Mouse (Mus musculus) kidney, embryonic 14.5 days (tissue): ENCODE results near the gene Cdh26. TPM values are rescaled to one million over a fixed set of nuclear protein-coding genes. Genes with fewer than 3 reads are reported as not detected.

ENCODE experiments used
- ATAC-seq: fragments of 200-750 bp; cut with Nextera tagmentation; 2 replicates; pipeline ENCODE4 v1.8.0; 2017; ENCODE audit warnings: moderate number of reproducible peaks, mild to moderate bottlenecking, moderate TSS enrichment, moderate library complexity; ENCODE audit not compliant: low FRiP score, low TSS enrichment
- H3K27ac ChIP-seq: fragments of 300-500 bp; sonication (generic); 2 replicates; pipeline ENCODE4 v1.5.1; 2014; ENCODE audit warnings: low read depth, mild to moderate bottlenecking, low read length, moderate library complexity, mixed read lengths
- H3K27me3 ChIP-seq: fragments of 300-500 bp; sonication (generic); 2 replicates; pipeline ENCODE4 v1.6.1; 2014; ENCODE audit warnings: mild to moderate bottlenecking, low read length; ENCODE audit not compliant: control insufficient read depth, insufficient read depth
- H3K36me3 ChIP-seq: fragments of 300-500 bp; sonication (generic); 2 replicates; pipeline ENCODE4 v1.6.1; 2014; ENCODE audit warnings: low read length, mixed read lengths; ENCODE audit not compliant: control insufficient read depth, insufficient read depth
- H3K4me1 ChIP-seq: fragments of 300-500 bp; sonication (generic); 2 replicates; pipeline ENCODE4 v1.6.1; 2014; ENCODE audit warnings: low read length, mixed read lengths; ENCODE audit not compliant: control insufficient read depth, insufficient read depth
- H3K4me2 ChIP-seq: fragments of 300-500 bp; sonication (generic); replicated peaks from 2 replicates; pipeline ENCODE4 v1.6.1; 2014; ENCODE audit warnings: low read depth, mild to moderate bottlenecking, low read length
- H3K4me3 ChIP-seq: fragments of 300-500 bp; sonication (generic); 2 replicates; pipeline ENCODE4 v1.5.1; 2014; ENCODE audit warnings: mild to moderate bottlenecking, low read length
- H3K9ac ChIP-seq: fragments of 300-500 bp; sonication (generic); 2 replicates; pipeline ENCODE4 v1.6.1; 2014; ENCODE audit warnings: low read depth, mild to moderate bottlenecking, low read length, moderate library complexity
- H3K9me3 ChIP-seq: fragments of 300-500 bp; sonication (generic); 2 replicates; pipeline ENCODE4 v1.6.1; 2016; ENCODE audit warnings: low read length; ENCODE audit not compliant: control insufficient read depth
- WGBS: fragments of 180-500 bp; shearing (Covaris S2); extraction: QIAGEN DNeasy Blood & Tissue Kit; methylation state at CpG from one replicate; pipeline ENCODE4 v1.1.7; 2014; 5-methylcytosine and 5-hydroxymethylcytosine counted together
- polyA plus RNA-seq: library from polyadenylated mRNA; unstranded; fragments of >200 nt; fragmentation: Nextera tagmentation; extraction: Ambion mirVana; gene quantifications from 2 replicates; pipeline ENCODE4 v1.2.1, GENCODE M21; 2014

Gene Cdh26
- polyA plus RNA-seq, 1 experiment from 2014 or later = 0.64 TPM

- 45% methylated on average over 10 of the region's 10 CpGs for WGBS
- Histone ChIP-seq H3K27me3 (no peaks in the 10 kb centered on the region), H3K36me3 (no peaks in the 10 kb centered on the region), H3K9ac (no peak overlapping the region), H3K4me2 (no peak overlapping the region), H3K9me3 (0 out of 2 replicates have a peak, but pooled peaks cover 2% of the 10 kb centered on the region), H3K27ac (no peak overlapping the region), H3K4me1 (no peaks in the 10 kb centered on the region), H3K4me3 (no peak overlapping the region)
- ATAC-seq = no peak
Measured at GRCm38 (mm10) chr2:178483462-178483861, 53.1 kb downstream of the Cdh26 start.

- WGBS = 85% methylated on average over 4 of the region's 4 CpGs
- H3K27me3 ChIP-seq = no peaks in the 10 kb centered on the region
- H3K27ac ChIP-seq = no peak overlapping the region
- no peak overlapping the region for H3K4me3 ChIP-seq
- ATAC-seq = no peak
- no peak overlapping the region for H3K9ac ChIP-seq
- H3K4me2 ChIP-seq = no peak overlapping the region
- 0 out of 2 replicates have a peak, but pooled peaks cover 3% of the 10 kb centered on the region for H3K4me1 ChIP-seq
- H3K36me3 ChIP-seq = no peaks in the 10 kb centered on the region
- H3K9me3 ChIP-seq = 0 out of 2 replicates have a peak, but pooled peaks cover 2% of the 10 kb centered on the region
Measured at GRCm38 (mm10) chr2:178488276-178488675, 57.9 kb downstream of the Cdh26 start.

- H3K4me3 ChIP-seq = no peak overlapping the region
- H3K27ac ChIP-seq = no peak overlapping the region
- ATAC-seq = no peak
- no peak overlapping the region for H3K9ac ChIP-seq
- H3K4me2 ChIP-seq = no peak overlapping the region
- no peaks in the 10 kb centered on the region for H3K36me3 ChIP-seq
- 65% methylated on average over 9 of the region's 9 CpGs for WGBS
- H3K9me3 ChIP-seq = 0 out of 2 replicates have a peak, but pooled peaks cover 2% of the 10 kb centered on the region
- no peaks in the 10 kb centered on the region for H3K27me3 ChIP-seq
- peaks cover 8% of the 10 kb centered on the region; the same call in 1 of the 2 replicates for H3K4me1 ChIP-seq
Measured at GRCm38 (mm10) chr2:178490245-178490920, 60.1 kb downstream of the Cdh26 start.

GRCm38 (mm10) chr2:178494066-178494465 is 63.7 kb downstream of the Cdh26 start:
- ATAC-seq = 0 out of 2 replicates have a peak, but pooled peaks have one; percentile 37
- Histone ChIP-seq H3K4me2 (no peak overlapping the region), H3K4me1 (peaks cover 8% of the 10 kb centered on the region; the same call in 1 of the 2 replicates), H3K36me3 (no peaks in the 10 kb centered on the region), H3K9me3 (no peaks in the 10 kb centered on the region), H3K4me3 (no peak overlapping the region), H3K9ac (no peak overlapping the region), H3K27me3 (no peaks in the 10 kb centered on the region), H3K27ac (no peak overlapping the region)
- WGBS = 47% methylated on average over 11 of the region's 11 CpGs

- no peaks in the 10 kb centered on the region for H3K36me3 ChIP-seq
- no peaks in the 10 kb centered on the region for H3K27me3 ChIP-seq
- H3K9me3 ChIP-seq = no peaks in the 10 kb centered on the region; the same call in 1 of the 2 replicates
- H3K27ac ChIP-seq = no peak overlapping the region
- H3K4me3 ChIP-seq = no peak overlapping the region
- ATAC-seq = no peak
- WGBS = 100% methylated on average over 2 of the region's 2 CpGs
- no peak overlapping the region for H3K4me2 ChIP-seq
- peaks cover 6% of the 10 kb centered on the region; the same call in 1 of the 2 replicates for H3K4me1 ChIP-seq
- no peak overlapping the region for H3K9ac ChIP-seq
Measured at GRCm38 (mm10) chr2:178495816-178496215, 65.5 kb downstream of the Cdh26 start.

GRCm38 (mm10) chr2:178497900-178498299 is 67.6 kb downstream of the Cdh26 start:
- WGBS = 83% methylated on average over 1 of the region's 1 CpGs

GRCm38 (mm10) chr2:178498409-178498808 is 68.1 kb downstream of the Cdh26 start:
- H3K9me3 ChIP-seq = no peaks in the 10 kb centered on the region; the same call in 1 of the 2 replicates
- H3K4me1 ChIP-seq = peaks cover 6% of the 10 kb centered on the region; the same call in 1 of the 2 replicates
- WGBS = 59% methylated on average over 5 of the region's 5 CpGs
- no peak overlapping the region for H3K4me2 ChIP-seq
- H3K27me3 ChIP-seq = no peaks in the 10 kb centered on the region
- H3K9ac ChIP-seq = no peak overlapping the region
- no peak overlapping the region for H3K27ac ChIP-seq
- H3K36me3 ChIP-seq = no peaks in the 10 kb centered on the region
- no peak overlapping the region for H3K4me3 ChIP-seq
- ATAC-seq = no peak

More at GRCm38 (mm10) chr2:178497900-178498299, 67.6 kb downstream of the Cdh26 start:
- peaks cover 6% of the 10 kb centered on the region; the same call in 1 of the 2 replicates for H3K4me1 ChIP-seq
- no peak overlapping the region for H3K27ac ChIP-seq
- H3K9ac ChIP-seq = no peak overlapping the region
- no peaks in the 10 kb centered on the region; the same call in 1 of the 2 replicates for H3K9me3 ChIP-seq
- H3K4me2 ChIP-seq = no peak overlapping the region
- no peak for ATAC-seq
- no peaks in the 10 kb centered on the region for H3K36me3 ChIP-seq
- no peaks in the 10 kb centered on the region for H3K27me3 ChIP-seq
- H3K4me3 ChIP-seq = no peak overlapping the region

- H3K9ac ChIP-seq = no peak overlapping the region
- ATAC-seq = no peak
- 68% methylated on average over 10 of the region's 10 CpGs for WGBS
- H3K4me3 ChIP-seq = no peak overlapping the region
- no peaks in the 10 kb centered on the region; the same call in 1 of the 2 replicates for H3K9me3 ChIP-seq
- no peaks in the 10 kb centered on the region for H3K36me3 ChIP-seq
- H3K4me2 ChIP-seq = no peak overlapping the region
- no peaks in the 10 kb centered on the region for H3K4me1 ChIP-seq
- no peaks in the 10 kb centered on the region for H3K27me3 ChIP-seq
- H3K27ac ChIP-seq = no peak overlapping the region
Measured at GRCm38 (mm10) chr2:178502469-178502868, 72.1 kb downstream of the Cdh26 start.

- Histone ChIP-seq H3K27me3 (no peaks in the 10 kb centered on the region), H3K36me3 (no peaks in the 10 kb centered on the region), H3K27ac (no peak overlapping the region), H3K9ac (no peak overlapping the region), H3K4me3 (no peak overlapping the region), H3K4me2 (no peak overlapping the region), H3K9me3 (no peaks in the 10 kb centered on the region), H3K4me1 (0 out of 2 replicates have a peak, but pooled peaks cover 3% of the 10 kb centered on the region)
- WGBS = 16% methylated on average over 12 of the region's 12 CpGs
- ATAC-seq = peak; percentile 20; the same call in 1 of the 2 replicates
Measured at GRCm38 (mm10) chr2:178506056-178506455, 75.7 kb downstream of the Cdh26 start.
